Mouse (Mus musculus) B cell, adult 2 months (primary cell): ENCODE measurements at regions not wholly inside any gene's neighbourhood (a gene's known extent, or its start where the extent isn't known, plus 50 kb on each side); places are given as distances from the start of the nearest gene placed in this dataset.
A peak's percentile ranks its signal among the peaks of the same experiment; 100 is the strongest.
"Not testable (repeated sequence)": the region's sequence is repeated elsewhere in the genome, so short reads cannot be mapped to it uniquely, and the experiment has no call there.

Experiments
- DNase-seq, 2 experiments: peaks; one replicate each; pipeline ENCODE4 v3.0.0; 2022

- DNase-seq = peak in 1 of 2 experiments; percentile 74
Observed at GRCm38 (mm10) chrX:75734628-75735302, 140.2 kb downstream of the Pls3 start.

GRCm38 (mm10) chrX:75733651-75734050, 141.3 kb downstream of the Pls3 start:
- peak in 1 of 2 experiments; percentile 85 for DNase-seq

- peak in 1 of 2 experiments; percentile 72 for DNase-seq
Observed at GRCm38 (mm10) chrX:75729791-75730190, 145.2 kb downstream of the Pls3 start.

- DNase-seq = peak in 1 of 2 experiments; percentile 32
Observed at GRCm38 (mm10) chrX:75728507-75728906, 146.5 kb downstream of the Pls3 start.

- not testable (repeated sequence) for DNase-seq
Observed at GRCm38 (mm10) chrX:75723542-75723941, 145.5 kb upstream of the Rab39b start.

GRCm38 (mm10) chrX:75699949-75700348, 121.9 kb upstream of the Rab39b start:
- DNase-seq = no peak

GRCm38 (mm10) chrX:75675271-75675670, 97.2 kb upstream of the Rab39b start:
- DNase-seq = not testable (repeated sequence)

- peak; percentile 88 to 89 for DNase-seq
Observed at GRCm38 (mm10) chrX:75673920-75674665, 96.1 kb upstream of the Rab39b start.

- no peak for DNase-seq
Observed at GRCm38 (mm10) chrX:75673586-75673919, 95.5 kb upstream of the Rab39b start.

- no peak for DNase-seq
Observed at GRCm38 (mm10) chrX:75672976-75673375, 94.9 kb upstream of the Rab39b start.

- DNase-seq = no peak
Observed at GRCm38 (mm10) chrX:75667636-75668035, 89.6 kb upstream of the Rab39b start.

GRCm38 (mm10) chrX:75643402-75643801, 65.4 kb upstream of the Rab39b start:
- DNase-seq = no peak
